ENCODE assay signal across 15 mouse cellular contexts in genomic region chr3:109323447-109324300, GRCm38 (mm10). TPM values are rescaled to one million over a fixed set of nuclear protein-coding genes. Genes with fewer than 3 reads are reported as not detected.
DNase-seq lines count a peak whose midpoint lies in the region; ATAC-seq and TF ChIP-seq lines count a peak whose summit lies in the region.
"Had no signal": no experiment of that assay in that cellular context is flagged by ENCODE, and none has a peak within 500 bp of the region (broad histone marks: within the 10 kb centered on the region; RNA-seq: fewer than 3 reads in every experiment).

No protein-coding gene starts in this region.

- ATAC-seq in megakaryocyte-erythroid progenitor cell, adult 5-6 weeks (replicated peaks; ENCODE audit: low FRiP score, low TSS enrichment, poor library complexity, severe bottlenecking): no peak
- ATAC-seq: forebrain, embryonic 15.5 days had no signal

- H3K4me1 ChIP-seq in CH12.LX (ENCODE audit: control insufficient read depth in 1 of 2, insufficient read depth in 2 of 2): peaks cover 0 to 5% of the 10 kb centered on the region in 2 experiments; a peak in 1 of 4 replicates
- H3K4me1 ChIP-seq: embryonic facial prominence, embryonic 15.5 days; forebrain, embryonic 15.5 days had no signal

- TF ChIP-seq CTCF in CH12.LX (conservative IDR thresholded peaks at IDR 0.05 in 1 of 2, IDR thresholded peaks at IDR 0.05 in 1 of 2; ENCODE audit: low read depth in 2 of 2, low read length in 2 of 2): no peak

- H3K79me2 ChIP-seq in CH12.LX (replicated peaks; ENCODE audit: control insufficient read depth, extremely low read depth, insufficient read depth, poor library complexity, severe bottlenecking): no peaks in the 10 kb centered on the region

- TF ChIP-seq RAD21 in CH12.LX (IDR thresholded peaks at IDR 0.05; ENCODE audit: low read depth, low read length): no peak

- H3K27ac ChIP-seq in CH12.LX (ENCODE audit: insufficient read depth, low read depth): no peak overlapping the region
- H3K27ac ChIP-seq: embryonic facial prominence, embryonic 15.5 days; forebrain, embryonic 15.5 days; heart, embryonic 10.5 days had no signal

- no peak for TF ChIP-seq POLR2A in CH12.LX (IDR thresholded peaks at IDR 0.05; ENCODE audit: low read depth, low read length)

- in situ Hi-C loops in CH12.LX (cut with MboI; ENCODE audit: low pct_ligation_motif_present, low pct_unique_long_range_greater_than_20kb, low sequenced_read_pairs): no loop called here

- DNase-seq in B cell, adult 2 months: peak; percentile 31 to 38
- DNase-seq in CH12.LX (ENCODE audit: extremely low read depth): peak; percentile 5
- DNase-seq in induced T-regulatory cell, adult 2 months (ENCODE audit: low read depth): peak; percentile 66
- peak; percentile 73 for DNase-seq in thymus, postnatal 0 days (ENCODE audit: low spot score)
- no peak for DNase-seq in cerebellum, adult 8-10 months
- DNase-seq in left cerebral cortex, adult 18-20 months (ENCODE audit: low spot score in 2 of 2): no peak
- DNase-seq: adrenal gland, adult 2 months; cerebellum, postnatal 36 days; gastrocnemius, postnatal 10 days; kidney, adult 8-10 months; lung, postnatal 10 days had no signal

- TF ChIP-seq EP300 in CH12.LX (IDR thresholded peaks at IDR 0.05; ENCODE audit: low read length): no peak

- no peak overlapping the region for H3K4me3 ChIP-seq in CH12.LX (replicated peaks in 1 of 3; ENCODE audit: low read depth in 2 of 3, low read length in 2 of 3, poor library complexity in 1 of 3)
- H3K4me3 ChIP-seq: embryonic facial prominence, embryonic 15.5 days; forebrain, embryonic 15.5 days; heart, embryonic 10.5 days had no signal

- no peaks in the 10 kb centered on the region for H3K27me3 ChIP-seq in CH12.LX (replicated peaks)
- H3K27me3 ChIP-seq: embryonic facial prominence, embryonic 15.5 days; forebrain, embryonic 15.5 days had no signal

- no peak overlapping the region for H3K4me2 ChIP-seq in CH12.LX (ENCODE audit: insufficient read depth, low read depth, poor library complexity, severe bottlenecking)
- H3K4me2 ChIP-seq: embryonic facial prominence, embryonic 15.5 days; forebrain, embryonic 15.5 days had no signal

- no peaks in the 10 kb centered on the region for H3K9me3 ChIP-seq in CH12.LX (replicated peaks; ENCODE audit: low read length)
- H3K9me3 ChIP-seq: embryonic facial prominence, embryonic 15.5 days; forebrain, embryonic 15.5 days; heart, embryonic 10.5 days had no signal

- no peak overlapping the region for H3K9ac ChIP-seq in CH12.LX (ENCODE audit: insufficient read depth, low read depth)
- H3K9ac ChIP-seq: embryonic facial prominence, embryonic 15.5 days; forebrain, embryonic 15.5 days had no signal

- dilution Hi-C loops in CH12.LX (cut with MboI; ENCODE audit: extremely low pct_ligation_motif_present, extremely low pct_unique_long_range_greater_than_20kb, low sequenced_read_pairs): no loop called here

- H3K36me3 ChIP-seq in CH12.LX (replicated peaks in 1 of 2; ENCODE audit: control insufficient read depth in 1 of 2, insufficient read depth in 1 of 2, low read length in 1 of 2): no peaks in the 10 kb centered on the region
- H3K36me3 ChIP-seq: embryonic facial prominence, embryonic 15.5 days; forebrain, embryonic 15.5 days; heart, embryonic 10.5 days had no signal

TF ChIP-seq in CH12.LX, 34 proteins besides CTCF, POLR2A, EP300 and RAD21:
- TF ChIP-seq HCFC1 (IDR thresholded peaks at IDR 0.05; ENCODE audit: low read depth, low read length) (no peak), TBP (conservative IDR thresholded peaks at IDR 0.05; ENCODE audit: low read depth, low read length) (no peak), USF1 (IDR thresholded peaks at IDR 0.05; ENCODE audit: low read depth, low read length) (no peak), IRF4 (IDR thresholded peaks at IDR 0.05; ENCODE audit: low read depth, low read length) (no peak), BHLHE40 (IDR thresholded peaks at IDR 0.05; ENCODE audit: low read depth, low read length) (no peak), RCOR1 (conservative IDR thresholded peaks at IDR 0.05; ENCODE audit: low read depth, low read length) (no peak), USF2 (conservative IDR thresholded peaks at IDR 0.05; ENCODE audit: low read depth, low read length) (no peak), MAFK (IDR thresholded peaks at IDR 0.05; ENCODE audit: insufficient replicate concordance, low read length) (no peak), ZMIZ1 (IDR thresholded peaks at IDR 0.05; ENCODE audit: low read depth, low read length) (no peak), ZC3H11A (IDR thresholded peaks at IDR 0.05; ENCODE audit: low read depth, low read length) (no peak), NRF1 (IDR thresholded peaks at IDR 0.05; ENCODE audit: low read depth, low read length) (no peak), SMC3 (IDR thresholded peaks at IDR 0.05; ENCODE audit: low read depth, low read length) (no peak), JUN (IDR thresholded peaks at IDR 0.05; ENCODE audit: insufficient read depth, low read depth, low read length) (no peak), ZNF384 (IDR thresholded peaks at IDR 0.05; ENCODE audit: low read depth, low read length) (no peak), MAX (IDR thresholded peaks at IDR 0.05; ENCODE audit: low read length) (no peak), ELF1 (IDR thresholded peaks at IDR 0.05; ENCODE audit: low read depth, low read length) (no peak), MYC (IDR thresholded peaks at IDR 0.05; ENCODE audit: low read depth, low read length) (no peak), JUND (conservative IDR thresholded peaks at IDR 0.05; ENCODE audit: low read depth, low read length) (no peak), ZKSCAN1 (IDR thresholded peaks at IDR 0.05; ENCODE audit: borderline replicate concordance, low read depth, low read length) (no peak), ETS1 (conservative IDR thresholded peaks at IDR 0.05; ENCODE audit: low read depth, low read length) (no peak)

RNA-seq across cellular contexts. Expression of gene Vav3, which starts 16.8 kb away (rescaled TPM):
- total RNA-seq in CH12.LX (2012; rRNA removed) (0.08 and 0.13 TPM in 2 replicates), CH12.LX (2014; rRNA removed) (not detected in 2 replicates)
- polyA plus RNA-seq in CH12.LX (2012; ENCODE audit: insufficient read length, low read depth): not detected in 2 replicates
- polyA plus RNA-seq in thymus, postnatal 0 days (2015; fragmentation: Nextera tagmentation; extraction: Ambion mirVana): 5.9 and 7.4 TPM in 2 replicates
- total RNA-seq in megakaryocyte-erythroid progenitor cell, adult 5-6 weeks (2014; fragmentation: Nextera tagmentation): 6.6 and 12.2 TPM in 2 replicates
- 5.5 and 11.3 TPM in 2 replicates for total RNA-seq in megakaryocyte-erythroid progenitor cell, adult 5-6 weeks (2017)
- 1 to 10 TPM; 5.3 to 6.6 TPM for total RNA-seq in left cerebral cortex, adult 18-20 months (2021)

Comparison
In these comparisons a context has a peak if more than half of its experiments do, and no peak if none do; other contexts are left out.
1. DNase-seq: peak in B cell, adult 2 months (2 of 2), CH12.LX (single experiment), induced T-regulatory cell, adult 2 months (single experiment) and thymus, postnatal 0 days (single experiment); none in cerebellum, adult 8-10 months (single experiment) and left cerebral cortex, adult 18-20 months (0 of 2).
2. RNA of gene Vav3, which starts 16.8 kb away (total RNA-seq): 5.3 to 6.6 TPM in left cerebral cortex, adult 18-20 months and 5.5 to 12.2 TPM in megakaryocyte-erythroid progenitor cell, adult 5-6 weeks; 0.08 to 0.13 TPM in CH12.LX; every median in the first group is over 4 times any median in the second.